Mouse (Mus musculus) ES-Bruce4 (cell line): ENCODE results near the gene Pmpcb.

Experiments used
- CTCF ChIP-seq: IDR thresholded peaks from one replicate; pipeline ENCODE4 v1.8.1; 2011; ENCODE audit warnings: low read depth, low read length
- EP300 ChIP-seq: IDR thresholded peaks from 2 replicates; pipeline ENCODE4 v1.6.1; 2011; ENCODE audit warnings: low read depth, low read length; ENCODE audit not compliant: insufficient read depth
- POLR2A ChIP-seq: IDR thresholded peaks from one replicate; pipeline ENCODE4 v1.8.1; 2011; ENCODE audit warnings: low read length; ENCODE audit not compliant: insufficient read depth

GRCm38 (mm10) chr5:21736046-21736445, 895 bp upstream of the Pmpcb start:
- TF ChIP-seq EP300, result no peak
- no peak for TF ChIP-seq CTCF
- no peak for TF ChIP-seq POLR2A
